Mouse (Mus musculus): ENCODE results near the gene Gm49358.

GRCm38 (mm10) chr10:86776281-86776680 lies 12.5 kb downstream of the Gm49358 start:
- TF ChIP-seq CTCF (IDR thresholded peaks at IDR 0.05; ENCODE audit: borderline replicate concordance, insufficient read depth, low read depth, low read length) (no peak), POLR2A (IDR thresholded peaks at IDR 0.05; ENCODE audit: borderline replicate concordance, insufficient read depth, low read length) (no peak)
